Mouse (Mus musculus) bone marrow, adult 2 months (tissue): ENCODE measurements around the gene Ttc4.

Experiments
- CTCF ChIP-seq: fragments of 200-500 bp; IDR thresholded peaks from 2 replicates; pipeline ENCODE4 v1.5.1; 2011; ENCODE audit warnings: low read length, control low read depth; ENCODE audit not compliant: control insufficient read depth, insufficient read depth
- POLR2A ChIP-seq: fragments of 200-500 bp; IDR thresholded peaks from 2 replicates; pipeline ENCODE4 v1.6.1; 2011; ENCODE audit warnings: low read depth, mild to moderate bottlenecking, control low read depth, low read length, borderline replicate concordance; ENCODE audit not compliant: control insufficient read depth

GRCm38 (mm10) chr4:106615637-106616036, 63.1 kb downstream of the Ttc4 start:
- TF ChIP-seq POLR2A: no peak
- TF ChIP-seq CTCF: no peak
